Mouse (Mus musculus) granulocyte monocyte progenitor cell, adult 5-6 weeks (primary cell): Measurements from ENCODE around the gene Ano2. TPM values are rescaled to one million over a fixed set of nuclear protein-coding genes. Genes with fewer than 3 reads are reported as not detected.

Experiments
- ATAC-seq: replicated peaks from 2 replicates; pipeline ENCODE4 v1.8.0; 2016; ENCODE audit warnings: mild to moderate bottlenecking, moderate TSS enrichment, inconsistent platforms; ENCODE audit not compliant: poor library complexity, severe bottlenecking
- total RNA-seq, 2 experiments: library from RNA; stranded (forward) in 1 of 2; stranded (reverse) in 1 of 2; fragments of 200-712, 200-1000 nt in 1 of 2; fragments of >200 nt in 1 of 2; fragmentation: Nextera tagmentation in 1 of 2; gene quantifications; 2 replicates each; pipeline ENCODE4 v1.2.3; 2014 to 2017

Gene Ano2
- total RNA-seq, 2 experiments from 2014 or later, result not detected

DNA sequence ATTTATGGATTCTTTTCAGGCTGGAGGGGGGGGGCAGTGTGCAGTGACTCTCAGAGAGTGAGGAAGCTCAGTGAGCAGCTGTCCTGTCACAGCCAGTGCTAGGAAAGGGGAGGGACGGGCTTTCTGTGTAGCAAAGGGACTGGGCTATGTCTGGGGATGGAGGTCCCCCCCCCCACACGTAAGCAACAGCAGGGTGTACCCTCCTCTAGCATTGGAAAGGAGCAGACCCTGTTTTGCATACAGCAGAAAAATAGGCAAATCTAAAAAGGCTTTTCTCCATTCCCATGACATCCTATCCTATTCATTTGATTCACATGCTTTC, 344.1 kb downstream of the Ano2 start:
- no peak for ATAC-seq

DNA sequence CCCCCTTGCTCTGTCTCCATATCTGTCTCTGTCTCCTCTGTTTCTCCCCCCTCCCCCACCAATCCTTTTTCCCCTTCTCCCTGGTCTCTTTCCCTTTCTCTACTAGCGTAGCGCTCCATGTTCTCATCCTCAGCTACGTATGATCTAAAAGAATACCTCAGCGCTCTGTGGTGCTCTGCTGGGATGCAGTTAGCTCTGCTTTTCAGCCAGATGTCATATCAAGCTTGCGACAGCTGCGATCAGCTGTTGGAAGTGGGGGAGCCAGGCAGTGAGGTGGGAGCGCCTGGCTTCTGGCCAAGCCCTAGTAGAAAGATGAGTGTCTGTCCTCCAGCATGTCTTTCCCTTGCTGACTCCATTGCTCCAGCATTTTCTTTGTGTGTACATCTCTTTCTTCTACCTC, 344.5 kb downstream of the Ano2 start:
- ATAC-seq, result no peak

DNA sequence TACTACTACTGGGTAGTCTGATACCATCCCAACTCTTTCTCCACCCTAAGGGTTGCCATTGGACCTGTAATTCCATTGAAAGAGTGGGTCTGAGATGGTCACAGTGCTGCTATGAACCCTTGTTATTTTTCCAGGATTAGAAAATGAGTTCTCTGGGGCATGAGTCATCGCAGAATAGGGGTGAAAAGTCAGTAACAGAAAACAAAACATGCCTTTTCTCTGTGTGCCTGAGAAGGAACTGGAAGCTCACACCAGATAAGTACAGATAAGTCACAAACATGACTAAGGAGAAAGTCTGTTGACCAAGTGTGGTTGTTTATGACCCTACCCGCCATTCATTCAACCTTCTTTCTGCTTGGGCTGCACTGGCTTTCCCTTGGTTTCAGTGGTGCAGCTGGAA, 345.4 kb downstream of the Ano2 start:
- no peak for ATAC-seq

DNA sequence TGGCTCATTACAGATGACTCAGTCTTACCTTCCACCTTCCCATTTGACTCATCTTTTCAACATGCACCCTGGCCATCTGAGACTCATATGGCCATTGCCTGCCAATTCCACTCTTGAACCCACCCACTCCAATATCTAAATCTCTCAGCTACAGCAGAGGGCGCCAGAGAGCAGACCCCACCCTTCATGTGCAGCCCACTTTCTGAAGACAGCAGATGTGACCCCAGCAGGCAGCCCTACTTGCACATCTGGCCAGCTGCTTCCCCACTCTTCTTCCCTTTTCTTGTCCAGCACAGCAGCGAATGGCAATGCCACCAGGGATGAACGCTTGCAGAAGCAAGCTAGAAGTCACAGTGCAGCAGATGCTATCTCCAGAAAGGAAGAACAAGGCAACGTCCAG, 355.7 kb downstream of the Ano2 start:
- no peak for ATAC-seq

DNA sequence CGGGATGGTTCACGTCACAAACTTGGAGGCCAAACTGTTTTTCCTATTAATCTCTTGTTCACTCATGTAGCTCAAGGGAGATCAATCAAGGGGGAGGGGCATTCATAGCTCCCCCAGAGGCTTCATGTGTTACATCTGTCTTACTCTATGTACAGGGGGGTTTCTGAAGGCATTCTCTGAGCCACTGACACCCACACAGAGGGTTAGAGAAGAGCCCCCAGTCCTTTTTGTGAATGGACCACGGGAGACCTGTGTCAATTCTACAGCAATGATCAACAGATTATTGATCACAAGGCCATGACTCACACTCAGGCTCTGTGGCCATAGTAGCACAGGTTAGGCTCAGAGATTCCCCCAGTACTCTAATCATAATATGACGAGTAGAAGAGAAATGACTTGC, 358.0 kb downstream of the Ano2 start:
- no peak for ATAC-seq

DNA sequence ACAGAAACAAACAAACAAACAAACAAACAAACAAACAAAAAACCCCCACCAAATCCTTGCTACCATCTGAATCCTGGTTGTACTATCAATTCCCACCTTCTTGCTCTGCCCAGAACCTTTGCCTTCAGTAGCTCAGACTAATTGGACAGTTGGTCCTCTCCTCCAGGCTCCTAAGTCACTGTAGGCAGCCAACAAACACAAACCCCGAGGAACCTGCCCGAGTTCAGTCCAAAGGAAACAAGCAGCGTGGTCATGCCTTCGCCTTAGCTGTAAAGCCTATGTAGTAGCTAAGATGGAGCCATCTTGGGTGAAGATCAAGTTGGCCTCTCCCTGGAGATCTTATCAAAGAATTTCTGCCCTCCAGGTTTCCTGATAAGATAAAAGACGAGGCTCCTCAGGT, 362.9 kb downstream of the Ano2 start:
- no peak for ATAC-seq

DNA sequence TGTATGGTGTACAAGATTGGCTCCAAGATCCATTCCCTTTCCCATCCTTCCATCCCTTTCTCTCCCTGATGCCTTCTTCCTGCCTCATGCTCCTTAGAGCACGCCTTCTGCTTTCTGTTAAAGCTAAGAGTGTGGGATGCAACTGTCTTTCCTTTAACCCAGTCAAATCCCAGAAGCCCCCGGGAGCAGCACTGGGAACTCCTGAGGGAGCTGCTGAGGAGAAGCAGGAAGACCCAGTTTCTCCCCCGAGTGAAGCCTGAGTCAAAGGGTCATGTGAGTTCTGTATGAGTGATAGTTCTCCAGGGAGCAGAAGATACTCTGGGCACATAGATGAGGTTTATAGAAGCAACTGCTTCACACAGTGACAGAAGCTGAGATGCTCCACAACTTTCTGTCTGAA, 367.5 kb downstream of the Ano2 start:
- ATAC-seq, result no peak

DNA sequence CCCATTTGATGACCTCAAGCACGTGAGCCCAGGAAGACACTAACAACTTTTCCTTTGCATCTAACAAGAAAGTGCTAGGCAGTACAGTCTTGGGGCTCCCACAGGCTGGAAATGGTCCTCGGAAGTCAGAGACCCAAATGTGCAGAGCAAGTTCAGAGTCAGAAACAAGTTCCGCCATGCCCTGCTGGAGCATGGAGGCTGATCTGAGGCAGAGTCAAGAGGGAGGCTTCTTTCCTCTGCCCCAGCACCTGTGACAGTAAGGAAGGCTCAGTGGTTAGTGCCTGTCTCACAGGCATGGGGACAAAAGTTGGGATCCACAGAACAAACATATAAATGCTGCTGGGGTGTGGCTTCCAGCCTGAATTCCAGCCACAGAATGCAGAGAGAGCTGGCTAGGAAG, 390.3 kb downstream of the Ano2 start:
- no peak for ATAC-seq

DNA sequence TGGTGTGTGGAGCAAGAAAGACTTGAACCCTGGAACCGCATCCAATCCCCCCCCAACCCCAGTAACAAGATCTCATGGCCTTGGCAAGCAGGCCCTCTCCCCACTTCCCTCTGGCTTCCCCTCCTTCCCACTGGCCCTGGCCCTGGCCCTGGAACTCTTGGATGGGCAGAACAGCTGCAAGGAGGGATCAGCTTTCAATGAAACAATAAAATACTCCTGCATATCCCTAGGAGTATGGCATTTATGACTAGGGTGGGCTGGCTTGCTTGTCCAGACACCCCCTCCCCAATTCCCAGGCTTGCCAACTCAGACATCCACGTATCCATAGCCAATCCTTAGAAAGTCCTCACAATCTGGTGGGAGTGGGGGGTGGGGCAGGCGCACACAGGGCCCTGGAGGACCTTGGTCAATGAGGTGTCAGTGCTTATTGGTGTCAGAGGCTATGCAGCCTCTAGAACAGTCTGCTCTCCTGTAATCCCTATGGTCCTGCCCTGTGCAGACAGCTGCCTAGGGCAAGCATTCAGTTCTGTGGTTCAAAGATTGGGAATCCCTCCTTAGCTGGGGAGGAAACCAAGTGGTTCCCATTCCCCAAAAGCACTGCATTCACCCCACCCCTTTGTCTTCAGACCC, 396.2 kb downstream of the Ano2 start:
- no peak for ATAC-seq

DNA sequence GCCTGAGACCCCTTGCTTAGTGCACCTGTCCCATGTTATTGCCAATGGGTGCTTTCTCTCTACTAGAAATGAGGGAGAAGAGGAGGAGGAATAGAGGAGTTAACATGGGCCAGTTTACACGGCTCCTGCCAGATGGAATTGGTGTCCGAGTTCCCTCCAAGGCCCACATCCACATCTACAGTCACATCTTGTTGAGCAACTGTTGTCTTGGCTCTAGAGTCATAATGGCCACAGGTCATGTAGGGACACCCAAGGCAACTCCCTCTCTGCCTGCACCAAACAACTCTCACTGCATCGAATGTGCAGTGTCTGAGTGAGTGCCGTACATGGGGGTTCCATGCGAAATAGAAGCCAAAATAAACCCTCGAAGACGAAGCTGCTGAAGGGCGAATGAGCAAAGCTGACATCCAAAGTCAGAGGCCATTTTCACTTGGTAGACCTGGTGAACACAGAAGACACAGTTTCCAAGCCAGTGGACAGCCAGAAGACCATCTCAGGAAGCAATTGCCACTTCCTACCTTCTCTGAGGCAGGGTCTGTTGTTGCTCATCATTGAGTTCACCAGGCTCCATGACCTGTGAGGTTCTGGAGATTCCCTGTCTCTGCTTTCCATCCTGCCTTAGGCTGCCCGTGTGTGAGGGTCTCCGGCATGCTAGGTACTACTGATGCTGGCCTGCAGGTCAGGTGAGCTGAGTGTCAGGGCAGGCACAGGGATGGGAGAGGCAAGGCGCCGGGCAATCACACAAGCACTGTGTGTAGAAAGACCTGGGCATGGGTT, 398.5 kb downstream of the Ano2 start:
- no peak for ATAC-seq

Other genes with a start within 250 kb of the Ano2 start
- gene Cd9, start 195.6 kb upstream of the Ano2 start, total RNA-seq (2014; fragmentation: Nextera tagmentation), result 22.5 and 27.5 TPM in 2 replicates
- 27.7 and 31.3 TPM in 2 replicates for gene Cd9, start 195.6 kb upstream of the Ano2 start, total RNA-seq (2017)
- gene Vwf, start 143.6 kb upstream of the Ano2 start, total RNA-seq (2014; fragmentation: Nextera tagmentation), result 0.43 and 5.1 TPM in 2 replicates
- 0.10 and 0.39 TPM in 2 replicates for gene Vwf, start 143.6 kb upstream of the Ano2 start, total RNA-seq (2017)